Mouse (Mus musculus) embryo, embryonic 11.5 days (tissue): ENCODE measurements at regions not wholly inside any gene's neighbourhood (a gene's known extent, or its start where the extent isn't known, plus 50 kb on each side); places are given as distances from the start of the nearest gene placed in this dataset.

Experiments used
- DNase-seq: peaks from one replicate; pipeline ENCODE4 v3.0.0-alpha.2; 2012; ENCODE audit warnings: low read depth, low spot score

GRCm38 (mm10) chr15:96775129-96775528 is 75.6 kb upstream of the Slc38a2 start:
- DNase-seq, result no peak

- no peak for DNase-seq
Observed at GRCm38 (mm10) chr15:96774664-96775063, 75.1 kb upstream of the Slc38a2 start.

GRCm38 (mm10) chr15:96773656-96774055 is 74.1 kb upstream of the Slc38a2 start:
- no peak for DNase-seq

- DNase-seq, result no peak
Observed at GRCm38 (mm10) chr15:96772701-96773100, 73.2 kb upstream of the Slc38a2 start.

GRCm38 (mm10) chr15:96770786-96771185 is 71.3 kb upstream of the Slc38a2 start:
- no peak for DNase-seq

- no peak for DNase-seq
Observed at GRCm38 (mm10) chr15:96770299-96770698, 70.8 kb upstream of the Slc38a2 start.

DNA sequence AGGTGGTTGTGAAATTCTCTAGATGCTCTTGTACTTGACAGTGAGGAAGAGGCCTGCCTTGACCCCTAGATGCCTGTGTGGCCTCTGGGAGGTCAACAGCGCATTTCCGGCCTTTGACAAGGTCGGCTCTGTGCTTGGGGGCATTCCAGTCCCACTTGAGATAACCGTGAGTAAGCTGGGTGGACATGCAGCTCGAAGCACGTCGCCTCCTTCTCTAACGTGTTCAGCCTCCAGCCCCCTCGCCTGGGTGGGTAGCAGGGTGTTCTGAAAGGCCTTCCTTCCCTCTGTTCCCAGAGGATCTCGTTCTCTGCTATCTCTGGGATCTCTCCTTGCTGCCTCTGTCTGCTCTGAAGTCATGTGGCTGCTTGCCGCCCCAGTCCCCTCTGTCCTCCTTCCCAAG is 70.2 kb upstream of the Slc38a2 start:
- no peak for DNase-seq

DNA sequence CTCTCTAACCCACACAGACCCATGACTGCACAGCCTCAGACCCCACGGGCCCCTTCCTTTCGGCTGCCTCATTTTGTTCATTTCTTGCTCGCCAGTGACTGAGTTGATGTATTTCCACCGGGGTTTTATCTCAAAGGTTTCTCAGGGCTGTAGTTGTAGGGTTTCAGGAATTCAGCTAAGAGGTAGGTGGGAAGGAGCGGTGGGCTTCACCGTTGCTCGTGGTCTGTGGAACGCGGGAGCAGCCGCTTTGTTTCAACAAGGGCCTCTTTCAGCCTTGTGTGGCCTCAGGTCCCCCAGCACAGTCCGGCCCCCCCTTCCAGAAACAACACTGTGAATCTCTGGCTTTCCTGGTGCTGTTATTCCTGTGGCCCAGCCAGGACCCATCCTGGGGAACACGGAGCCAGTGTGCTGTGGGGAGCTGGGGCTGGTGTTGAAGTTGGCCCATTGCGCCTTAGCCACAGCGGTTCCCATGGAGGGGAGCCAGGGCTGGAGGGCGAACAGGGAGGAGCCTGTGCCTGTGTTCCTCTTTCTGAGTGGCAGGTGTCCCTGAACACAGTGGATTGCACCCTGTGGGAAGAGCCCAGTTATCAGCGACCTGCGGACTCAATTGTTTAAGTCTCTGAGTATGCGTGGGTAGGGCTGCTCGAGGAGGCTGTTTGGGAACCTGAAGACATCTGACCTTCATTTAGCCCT is 68.9 kb upstream of the Slc38a2 start:
- DNase-seq, result no peak

DNA sequence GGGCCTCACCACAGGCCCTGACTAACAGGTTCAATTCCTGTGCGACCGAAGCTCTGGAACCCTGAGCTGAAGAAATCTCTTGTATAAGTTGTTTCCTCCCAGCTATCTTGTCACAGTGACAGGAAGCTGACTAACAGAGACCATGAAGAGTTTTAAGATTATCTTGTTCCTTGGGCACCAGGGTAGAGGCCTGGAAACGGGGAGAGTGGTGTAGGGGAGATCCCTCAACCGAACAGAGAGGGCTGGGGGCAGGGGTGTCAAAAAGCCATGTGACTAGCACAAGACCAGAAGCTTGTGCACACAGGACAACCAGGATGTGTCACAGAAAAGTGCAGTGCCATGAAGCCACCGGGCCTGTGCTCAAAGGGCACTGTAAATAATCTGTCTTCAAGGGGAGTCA is 67.7 kb upstream of the Slc38a2 start:
- no peak for DNase-seq

- no peak for DNase-seq
Observed at GRCm38 (mm10) chr15:96766238-96766637, 66.7 kb upstream of the Slc38a2 start.

DNA sequence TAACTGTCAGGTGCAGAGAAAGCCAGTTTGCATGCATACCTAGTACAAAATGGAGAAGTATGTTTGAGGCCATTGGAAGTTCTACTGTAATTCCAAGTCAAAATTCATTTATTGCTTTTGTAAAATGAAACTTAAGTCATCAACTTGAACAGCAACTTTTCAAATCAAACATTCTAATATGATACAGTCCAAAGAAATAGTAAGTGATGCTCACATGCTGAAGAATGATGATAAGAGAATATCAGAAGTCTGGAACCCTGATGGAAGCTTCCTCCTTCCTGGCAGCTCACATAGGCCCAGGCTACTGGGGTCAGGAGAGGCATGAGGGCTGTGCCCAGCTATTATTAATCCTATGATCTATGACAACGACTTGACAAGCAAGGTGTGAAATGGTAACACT is 64.1 kb upstream of the Slc38a2 start:
- no peak for DNase-seq

- DNase-seq, result no peak
Observed at GRCm38 (mm10) chr15:96759078-96759995, 59.8 kb upstream of the Slc38a2 start.

GRCm38 (mm10) chr15:96757446-96758198 is 58.1 kb upstream of the Slc38a2 start:
- DNase-seq, result no peak

DNA sequence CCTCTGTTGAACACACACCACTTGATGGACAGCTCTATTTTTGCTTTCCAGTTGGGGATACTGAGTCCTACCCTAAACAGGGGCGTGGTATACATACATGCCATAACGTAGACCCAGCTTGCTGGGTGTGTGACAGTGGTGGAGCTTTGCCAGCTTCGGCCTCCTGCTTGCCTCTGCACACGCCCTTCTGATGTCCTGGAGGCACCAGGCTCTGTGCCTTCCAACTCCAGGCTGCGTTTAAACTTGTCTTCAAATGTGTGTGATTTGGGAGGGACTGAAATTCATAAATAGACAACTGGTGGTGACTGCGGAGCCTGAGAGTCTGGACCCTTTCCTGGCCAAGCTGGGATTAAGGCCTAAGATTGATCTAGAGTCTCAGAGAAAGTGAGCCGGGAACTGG is 56.9 kb upstream of the Slc38a2 start:
- DNase-seq, result no peak

GRCm38 (mm10) chr15:96755951-96756350 is 56.4 kb upstream of the Slc38a2 start:
- DNase-seq, result no peak

GRCm38 (mm10) chr15:96755322-96755942 is 55.9 kb upstream of the Slc38a2 start:
- DNase-seq, result no peak

DNA sequence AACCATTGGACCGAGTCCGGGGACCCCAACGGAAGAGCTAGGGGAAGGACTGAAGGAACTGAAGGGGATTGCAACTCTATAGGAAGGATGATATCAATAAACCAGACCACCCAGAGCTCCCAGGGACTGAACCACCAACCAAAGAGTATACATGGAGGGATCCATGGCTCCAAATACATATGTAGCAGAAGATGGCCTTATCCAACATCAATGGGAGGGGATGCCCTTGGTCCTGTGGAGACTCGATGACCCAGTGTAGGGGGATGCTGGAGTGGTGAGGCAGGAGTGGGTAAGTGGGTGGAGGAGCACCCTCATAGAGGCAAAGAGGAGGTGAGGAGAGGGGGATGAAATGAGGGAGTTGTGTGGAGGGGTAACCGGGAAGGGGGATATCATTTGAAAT is 54.5 kb upstream of the Slc38a2 start:
- DNase-seq, result no peak

- DNase-seq, result no peak
Observed at GRCm38 (mm10) chr15:96752719-96753118, 53.2 kb upstream of the Slc38a2 start.

DNA sequence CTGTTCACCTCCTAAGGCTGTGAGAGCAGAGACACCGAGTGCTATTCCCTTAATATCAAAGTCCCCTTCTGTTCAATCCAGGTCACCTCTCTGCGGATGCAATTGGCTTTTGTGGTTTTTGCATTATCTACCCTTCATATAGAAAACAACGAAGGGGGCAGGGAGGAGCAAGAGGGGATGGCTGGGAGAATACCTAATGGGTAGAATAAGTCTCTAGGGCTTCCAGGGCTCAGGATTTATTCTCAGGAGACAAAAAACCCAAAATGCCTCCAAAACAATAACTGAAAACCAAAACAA is 52.5 kb upstream of the Slc38a2 start:
- no peak for DNase-seq

DNA sequence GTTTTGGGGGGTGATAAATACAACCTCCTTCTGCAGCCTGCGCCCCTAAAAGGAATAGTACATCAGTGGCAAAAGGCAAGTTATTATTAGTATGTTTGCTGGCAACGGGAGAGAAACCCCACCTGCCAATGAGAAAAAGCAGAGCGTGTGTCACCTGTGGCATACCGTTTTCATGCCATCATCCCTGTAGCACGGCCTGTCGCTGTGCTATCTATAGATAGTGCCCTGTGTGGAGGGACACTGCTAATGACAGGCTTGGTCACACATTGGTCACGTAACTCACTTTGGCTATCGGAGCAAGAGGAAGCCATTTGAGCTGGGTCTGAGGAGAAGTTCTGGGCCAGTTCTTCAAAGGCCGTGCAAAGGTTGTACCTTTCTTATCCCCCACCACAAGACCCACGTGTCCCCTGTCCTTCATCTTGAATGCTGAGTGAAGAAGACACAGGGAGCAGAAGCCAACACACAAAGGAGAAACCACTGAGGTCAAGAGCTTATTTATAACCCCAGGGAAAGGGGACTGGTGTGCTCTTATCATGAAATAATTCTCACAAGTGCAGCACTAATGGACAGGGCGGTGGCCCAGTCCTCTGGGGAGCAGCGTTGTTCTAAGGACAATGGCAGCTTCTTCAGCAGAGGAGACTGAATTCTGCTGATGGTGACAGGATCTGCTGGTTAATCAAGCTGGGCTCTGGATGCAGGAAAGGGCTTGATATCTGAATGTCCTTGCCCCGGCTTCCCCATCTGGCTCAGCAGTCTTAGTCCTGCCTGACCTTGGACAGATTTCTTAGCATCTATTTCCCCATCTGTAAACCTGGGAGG is 51.9 kb upstream of the Slc38a2 start:
- no peak for DNase-seq
